Mouse (Mus musculus): ENCODE data around the gene Wfdc1. TPM values are rescaled to one million over a fixed set of nuclear protein-coding genes. Genes with fewer than 3 reads are reported as not detected.

Wfdc1 gene
- total RNA-seq (2012; rRNA removed) (not detected in 2 replicates), polyA plus RNA-seq (2012; ENCODE audit: insufficient read depth in 1 of 2, insufficient read length in 2 of 2, low read depth in 1 of 2, low replicate concordance in 2 of 2, missing spikeins in 1 of 2) (not detected)

- H3K27me3 ChIP-seq (ENCODE audit: control insufficient read depth in 1 of 2, insufficient read depth in 2 of 2, low read length in 2 of 2), result peaks cover 3 to 11% of the 10 kb centered on the region in 2 experiments
- no peak for DNase-seq (ENCODE audit: low read depth, low spot score)
- no peak within 1 kb of the TSS for H3K9ac ChIP-seq (ENCODE audit: control insufficient read depth, low read depth, low read length, poor library complexity, severe bottlenecking)
- no peaks in the 10 kb centered on the region for H3K36me3 ChIP-seq (ENCODE audit: control insufficient read depth in 1 of 2, insufficient read depth in 2 of 2, low read length in 2 of 2)
- no peak within 1 kb of the TSS for H3K4me3 ChIP-seq (ENCODE audit: control insufficient read depth in 1 of 2, insufficient read depth in 1 of 2, low read depth in 2 of 2, low read length in 2 of 2)
- H3K79me2 ChIP-seq (ENCODE audit: control insufficient read depth, insufficient read depth, low read length, poor library complexity), result no peaks in the 10 kb centered on the region
- H3K27ac ChIP-seq (ENCODE audit: control insufficient read depth, low read depth, low read length), result no peak within 1 kb of the TSS
- H3K9me3 ChIP-seq (replicated peaks; ENCODE audit: insufficient read depth, low read length), result no peaks in the 10 kb centered on the region
- no peaks in the 10 kb centered on the region for H3K4me1 ChIP-seq (ENCODE audit: control insufficient read depth in 1 of 2, insufficient read depth in 2 of 2, low read length in 2 of 2)
- TF ChIP-seq GABPA (IDR thresholded peaks at IDR 0.05; ENCODE audit: low read depth, low read length), result no peak
- no peak for TF ChIP-seq MAFK (IDR thresholded peaks at IDR 0.05; ENCODE audit: borderline replicate concordance, low read depth, low read length)
These were observed at the start of gene Wfdc1 for GRCm38 (mm10) chr8:119666219-119666951. Gene Wfdc1 (plus strand): TSS chr8:119666365.

- Histone ChIP-seq H3K9me3 (replicated peaks; ENCODE audit: insufficient read depth, low read length) (no peaks in the 10 kb centered on the region), H3K4me3 (ENCODE audit: control insufficient read depth in 1 of 2, insufficient read depth in 1 of 2, low read depth in 2 of 2, low read length in 2 of 2) (no peak overlapping the region), H3K9ac (ENCODE audit: control insufficient read depth, low read depth, low read length, poor library complexity, severe bottlenecking) (no peak overlapping the region), H3K27me3 (ENCODE audit: control insufficient read depth in 1 of 2, insufficient read depth in 2 of 2, low read length in 2 of 2) (no peaks in the 10 kb centered on the region; a peak in 2 of 4 replicates), H3K79me2 (ENCODE audit: control insufficient read depth, insufficient read depth, low read length, poor library complexity) (no peaks in the 10 kb centered on the region), H3K4me1 (ENCODE audit: control insufficient read depth in 1 of 2, insufficient read depth in 2 of 2, low read length in 2 of 2) (no peaks in the 10 kb centered on the region), H3K36me3 (ENCODE audit: control insufficient read depth in 1 of 2, insufficient read depth in 2 of 2, low read length in 2 of 2) (no peaks in the 10 kb centered on the region), H3K27ac (ENCODE audit: control insufficient read depth, low read depth, low read length) (no peak overlapping the region)
- TF ChIP-seq E2F4 (IDR thresholded peaks at IDR 0.05; ENCODE audit: borderline replicate concordance, low read depth, low read length), result no peak
- no peak for TF ChIP-seq MAZ (IDR thresholded peaks at IDR 0.05; ENCODE audit: low read depth, low read length)
- no peak for TF ChIP-seq HCFC1 (IDR thresholded peaks at IDR 0.05; ENCODE audit: low read depth, low read length)
- no peak for TF ChIP-seq SIN3A (IDR thresholded peaks at IDR 0.05; ENCODE audit: low read length)
- TF ChIP-seq ZMIZ1 (IDR thresholded peaks at IDR 0.05; ENCODE audit: low read depth, low read length), result no peak
- no peak for TF ChIP-seq NELFE (IDR thresholded peaks at IDR 0.05; ENCODE audit: low read depth, low read length)
- no peak for TF ChIP-seq POLR2A (IDR thresholded peaks at IDR 0.05; ENCODE audit: control insufficient read depth in 1 of 2, insufficient read depth in 1 of 2, low read depth in 1 of 2, low read length in 2 of 2, poor library complexity in 1 of 2)
- no peak for TF ChIP-seq GATA1 (IDR thresholded peaks at IDR 0.05; ENCODE audit: low read depth, low read length)
- TF ChIP-seq CTCF (IDR thresholded peaks at IDR 0.05 in 2 of 3, conservative IDR thresholded peaks at IDR 0.05 in 1 of 3; ENCODE audit: control insufficient read depth in 1 of 3, insufficient read depth in 1 of 3, low read depth in 2 of 3, low read length in 3 of 3, poor library complexity in 1 of 3, severe bottlenecking in 1 of 3), result no peak
- no peak for DNase-seq (ENCODE audit: low read depth, low spot score)
These were observed 49.4 kb upstream of the Wfdc1 start for GRCm38 (mm10) chr8:119616811-119617210.

GRCm38 (mm10) chr8:119617586-119617985, 48.6 kb upstream of the Wfdc1 start:
- TF ChIP-seq SIN3A (IDR thresholded peaks at IDR 0.05; ENCODE audit: low read length) (no peak), POLR2AphosphoS2 (IDR thresholded peaks at IDR 0.05; ENCODE audit: low read length) (no peak), RAD21 (IDR thresholded peaks at IDR 0.05; ENCODE audit: low read depth, low read length) (no peak), POLR2AphosphoS5 (IDR thresholded peaks at IDR 0.05; ENCODE audit: borderline replicate concordance, low read depth, low read length) (no peak), JUND (IDR thresholded peaks at IDR 0.05; ENCODE audit: low read depth, low read length) (no peak), NRF1 (IDR thresholded peaks at IDR 0.05; ENCODE audit: insufficient read depth, low read depth, low read length, poor library complexity, severe bottlenecking) (no peak), NELFE (IDR thresholded peaks at IDR 0.05; ENCODE audit: low read depth, low read length) (no peak), MAZ (IDR thresholded peaks at IDR 0.05; ENCODE audit: low read depth, low read length) (no peak), HCFC1 (IDR thresholded peaks at IDR 0.05; ENCODE audit: low read depth, low read length) (no peak), MXI1 (IDR thresholded peaks at IDR 0.05; ENCODE audit: low read depth, low read length) (no peak), KAT2A (conservative IDR thresholded peaks at IDR 0.05; ENCODE audit: low read depth, low read length) (no peak), CHD2 (IDR thresholded peaks at IDR 0.05; ENCODE audit: low read length) (no peak)
- peaks cover 0 to 2% of the 10 kb centered on the region in 2 experiments; a peak in 2 of 4 replicates for H3K27me3 ChIP-seq (ENCODE audit: control insufficient read depth in 1 of 2, insufficient read depth in 2 of 2, low read length in 2 of 2)
- H3K79me2 ChIP-seq (ENCODE audit: control insufficient read depth, insufficient read depth, low read length, poor library complexity), result no peaks in the 10 kb centered on the region
- no peak overlapping the region for H3K4me3 ChIP-seq (ENCODE audit: control insufficient read depth in 1 of 2, insufficient read depth in 1 of 2, low read depth in 2 of 2, low read length in 2 of 2)
- no peak for DNase-seq (ENCODE audit: low read depth, low spot score)
- no peak overlapping the region for H3K9ac ChIP-seq (ENCODE audit: control insufficient read depth, low read depth, low read length, poor library complexity, severe bottlenecking)
- H3K36me3 ChIP-seq (ENCODE audit: control insufficient read depth in 1 of 2, insufficient read depth in 2 of 2, low read length in 2 of 2), result no peaks in the 10 kb centered on the region
- no peaks in the 10 kb centered on the region for H3K9me3 ChIP-seq (replicated peaks; ENCODE audit: insufficient read depth, low read length)
- H3K27ac ChIP-seq (ENCODE audit: control insufficient read depth, low read depth, low read length), result no peak overlapping the region
- no peaks in the 10 kb centered on the region for H3K4me1 ChIP-seq (ENCODE audit: control insufficient read depth in 1 of 2, insufficient read depth in 2 of 2, low read length in 2 of 2)

Measured in MEL (cell line).